Mouse (Mus musculus): ENCODE measurements around the gene Ell2. TPM values are rescaled to one million over a fixed set of nuclear protein-coding genes. Genes with fewer than 3 reads are reported as not detected.

The Ell2 gene
- polyA plus RNA-seq, 2 experiments, result 30.5 to 41.2 TPM

DNA sequence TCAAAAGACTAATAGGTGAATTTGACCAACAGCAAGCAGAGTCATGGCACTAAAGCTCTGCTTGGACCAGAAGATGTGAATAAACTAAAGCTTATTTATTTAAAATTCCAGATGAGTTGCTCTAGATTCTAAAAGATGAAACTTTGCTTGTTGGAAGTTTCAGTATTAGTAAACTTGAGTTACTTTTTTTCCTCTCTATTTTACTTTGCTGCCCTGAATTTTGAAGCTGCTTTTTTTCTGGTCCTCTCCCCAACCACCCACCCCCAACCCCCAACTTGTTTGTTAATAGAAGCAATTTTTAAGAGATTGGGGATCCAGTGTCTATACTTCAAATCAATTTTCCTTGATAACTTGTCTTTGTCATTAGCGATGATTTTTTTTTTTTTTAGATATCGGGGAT is 64.2 kb downstream of the Ell2 start:
- DNase-seq (ENCODE audit: low read depth in 3 of 3, low spot score in 3 of 3), result no peak
- H3K9me3 ChIP-seq (ENCODE audit: control insufficient read depth, low read length), result no peaks in the 10 kb centered on the region
- H3K9ac ChIP-seq (replicated peaks), result no peak overlapping the region
- no peaks in the 10 kb centered on the region for H3K27me3 ChIP-seq (ENCODE audit: control insufficient read depth, insufficient read depth, low read length)
- no peak overlapping the region for H3K27ac ChIP-seq
- no peak for ATAC-seq (ENCODE audit: insufficient read depth)
- H3K36me3 ChIP-seq (replicated peaks; ENCODE audit: control insufficient read depth, insufficient read depth, low read depth), result peaks cover 84% of the 10 kb centered on the region
- H3K4me3 ChIP-seq (ENCODE audit: insufficient read depth in 1 of 2, low read depth in 2 of 2, low read length in 2 of 2), result no peak overlapping the region
- 94% methylated on average over 2 of the region's 2 CpGs for WGBS (ENCODE audit: insufficient replicate concordance)
- no peak for TF ChIP-seq CTCF (IDR thresholded peaks at IDR 0.05; ENCODE audit: low read depth)
- TF ChIP-seq EP300 (IDR thresholded peaks at IDR 0.05; ENCODE audit: low read depth), result no peak
- no peak overlapping the region for H3K4me2 ChIP-seq (ENCODE audit: low read depth)
- peaks cover 0 to 2% of the 10 kb centered on the region in 2 experiments; a peak in 2 of 4 replicates for H3K4me1 ChIP-seq (replicated peaks; ENCODE audit: control insufficient read depth in 2 of 2, insufficient read depth in 2 of 2, low read length in 1 of 2)

GRCm38 (mm10) chr13:75771404-75771803 is 64.8 kb downstream of the Ell2 start:
- TF ChIP-seq EP300 (IDR thresholded peaks at IDR 0.05; ENCODE audit: low read depth), result peak; percentile 24; the same call in 1 of the 2 replicates
- no peak for TF ChIP-seq CTCF (IDR thresholded peaks at IDR 0.05; ENCODE audit: low read depth)
- Histone ChIP-seq H3K9me3 (ENCODE audit: control insufficient read depth, low read length) (no peaks in the 10 kb centered on the region), H3K4me2 (ENCODE audit: low read depth) (no peak overlapping the region), H3K36me3 (replicated peaks; ENCODE audit: control insufficient read depth, insufficient read depth, low read depth) (peaks cover 84% of the 10 kb centered on the region), H3K9ac (replicated peaks) (no peak overlapping the region), H3K4me1 (replicated peaks; ENCODE audit: control insufficient read depth in 2 of 2, insufficient read depth in 2 of 2, low read length in 1 of 2) (peaks cover 0 to 2% of the 10 kb centered on the region in 2 experiments; a peak in 2 of 4 replicates), H3K4me3 (ENCODE audit: insufficient read depth in 1 of 2, low read depth in 2 of 2, low read length in 2 of 2) (no peak overlapping the region), H3K27me3 (ENCODE audit: control insufficient read depth, insufficient read depth, low read length) (no peaks in the 10 kb centered on the region), H3K27ac (no peak overlapping the region)
- WGBS (ENCODE audit: insufficient replicate concordance), result 25% methylated on average over 4 of the region's 4 CpGs
- ATAC-seq (ENCODE audit: insufficient read depth), result peak; percentile 75
- no peak for DNase-seq (ENCODE audit: low read depth in 3 of 3, low spot score in 3 of 3)

DNA sequence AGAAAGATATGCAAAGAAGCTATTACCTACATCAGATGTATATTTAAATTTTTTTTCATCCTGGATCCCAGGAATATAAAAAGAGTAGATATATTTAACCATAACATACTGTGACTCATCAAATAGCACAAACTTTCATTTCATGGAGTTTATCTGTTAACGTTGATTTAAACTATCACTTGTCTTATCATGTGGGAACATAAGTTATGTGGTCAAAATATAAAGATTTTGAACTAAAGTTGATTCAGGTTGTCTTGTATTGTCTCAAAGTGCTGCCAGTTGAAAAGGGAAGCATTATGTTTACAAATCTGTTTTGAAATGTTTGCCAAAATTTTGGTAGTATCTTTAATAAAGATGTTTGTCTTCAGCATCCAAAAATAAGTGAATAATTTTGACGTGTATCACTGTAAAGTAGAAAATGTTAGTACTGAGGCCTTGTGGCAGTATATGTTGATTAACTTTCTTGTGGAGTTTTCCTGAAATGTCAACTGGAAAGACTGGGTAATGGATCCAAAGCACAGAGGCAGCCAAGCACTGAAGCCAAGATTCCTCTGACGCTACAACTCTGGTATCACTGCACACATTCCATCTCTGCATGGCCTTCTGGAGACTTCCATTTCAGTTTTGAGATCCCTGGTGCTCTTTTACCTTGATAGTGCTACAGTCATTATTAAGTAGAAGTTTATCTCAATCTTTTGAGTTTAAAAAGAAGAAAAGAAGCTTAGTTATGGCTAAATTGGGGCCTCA is 65.6 kb downstream of the Ell2 start:
- Histone ChIP-seq H3K27ac (no peak overlapping the region), H3K9me3 (ENCODE audit: control insufficient read depth, low read length) (no peaks in the 10 kb centered on the region), H3K4me1 (replicated peaks; ENCODE audit: control insufficient read depth in 2 of 2, insufficient read depth in 2 of 2, low read length in 1 of 2) (peaks cover 0 to 2% of the 10 kb centered on the region in 2 experiments; a peak in 2 of 4 replicates), H3K4me3 (ENCODE audit: insufficient read depth in 1 of 2, low read depth in 2 of 2, low read length in 2 of 2) (no peak overlapping the region), H3K4me2 (ENCODE audit: low read depth) (no peak overlapping the region), H3K36me3 (replicated peaks; ENCODE audit: control insufficient read depth, insufficient read depth, low read depth) (peaks cover 83% of the 10 kb centered on the region), H3K27me3 (ENCODE audit: control insufficient read depth, insufficient read depth, low read length) (no peaks in the 10 kb centered on the region), H3K9ac (replicated peaks) (no peak overlapping the region)
- no peak for DNase-seq (ENCODE audit: low read depth in 3 of 3, low spot score in 3 of 3)
- ATAC-seq (ENCODE audit: insufficient read depth), result no peak
- WGBS (ENCODE audit: insufficient replicate concordance), result 58% methylated on average over 3 of the region's 3 CpGs
- TF ChIP-seq EP300 (IDR thresholded peaks at IDR 0.05; ENCODE audit: low read depth) (no peak), CTCF (IDR thresholded peaks at IDR 0.05; ENCODE audit: low read depth) (no peak)

DNA sequence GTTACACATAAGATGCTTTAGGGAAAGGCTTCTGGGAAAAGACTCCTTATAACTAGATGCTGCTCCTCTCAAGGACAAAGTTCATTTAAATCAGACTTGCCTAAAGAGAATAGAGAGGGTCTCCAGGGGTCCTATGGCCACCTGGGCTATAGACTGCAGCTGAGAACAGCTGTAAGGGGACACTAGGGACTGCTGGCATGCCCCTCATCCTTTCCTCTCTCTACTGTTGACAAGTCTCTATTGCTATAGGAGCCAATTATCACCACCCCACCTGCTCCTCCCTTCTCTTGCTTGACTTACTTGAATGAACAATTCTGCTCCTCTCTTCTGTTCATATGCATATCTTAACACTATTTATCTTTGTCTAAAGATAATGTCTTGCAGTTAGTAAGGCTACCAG is 69.4 kb downstream of the Ell2 start:
- H3K9me3 ChIP-seq (ENCODE audit: control insufficient read depth, low read length), result no peaks in the 10 kb centered on the region
- DNase-seq (ENCODE audit: low read depth in 3 of 3, low spot score in 3 of 3) (no peak), ATAC-seq (ENCODE audit: insufficient read depth) (no peak)
- H3K4me1 ChIP-seq (replicated peaks; ENCODE audit: control insufficient read depth in 2 of 2, insufficient read depth in 2 of 2, low read length in 1 of 2), result no peaks in the 10 kb centered on the region; a peak in 1 of 4 replicates
- TF ChIP-seq EP300 (IDR thresholded peaks at IDR 0.05; ENCODE audit: low read depth) (no peak), CTCF (IDR thresholded peaks at IDR 0.05; ENCODE audit: low read depth) (no peak)
- no peak overlapping the region for H3K27ac ChIP-seq
- H3K9ac ChIP-seq (replicated peaks), result no peak overlapping the region
- peaks cover 64% of the 10 kb centered on the region for H3K36me3 ChIP-seq (replicated peaks; ENCODE audit: control insufficient read depth, insufficient read depth, low read depth)
- no peak overlapping the region for H3K4me2 ChIP-seq (ENCODE audit: low read depth)
- no peak overlapping the region for H3K4me3 ChIP-seq (ENCODE audit: insufficient read depth in 1 of 2, low read depth in 2 of 2, low read length in 2 of 2)
- no peaks in the 10 kb centered on the region for H3K27me3 ChIP-seq (ENCODE audit: control insufficient read depth, insufficient read depth, low read length)

DNA sequence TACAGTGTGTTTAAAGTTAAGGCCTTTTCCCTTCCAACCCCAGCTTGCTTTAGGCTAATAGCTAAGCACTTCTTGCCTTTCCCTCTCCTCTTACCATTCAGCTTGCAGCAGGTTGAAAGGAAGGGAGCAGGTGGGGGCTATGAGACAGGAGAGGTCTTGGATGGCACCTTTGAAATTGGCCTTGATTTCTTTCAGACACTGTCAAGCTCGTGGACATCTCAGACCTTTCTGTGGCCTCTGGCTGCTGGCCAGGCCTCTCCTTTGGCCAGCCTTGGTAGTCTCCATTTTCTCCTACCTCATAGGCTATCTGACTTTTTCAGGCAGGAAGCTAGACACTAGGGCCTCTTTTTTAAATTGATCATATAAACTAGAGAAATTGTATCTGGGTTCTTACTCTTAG is 70.1 kb downstream of the Ell2 start:
- TF ChIP-seq EP300 (IDR thresholded peaks at IDR 0.05; ENCODE audit: low read depth) (no peak), CTCF (IDR thresholded peaks at IDR 0.05; ENCODE audit: low read depth) (no peak)
- WGBS (ENCODE audit: insufficient replicate concordance), result 76% methylated on average over 1 of the region's 1 CpGs
- Histone ChIP-seq H3K9me3 (ENCODE audit: control insufficient read depth, low read length) (no peaks in the 10 kb centered on the region), H3K4me1 (replicated peaks; ENCODE audit: control insufficient read depth in 2 of 2, insufficient read depth in 2 of 2, low read length in 1 of 2) (no peaks in the 10 kb centered on the region), H3K4me2 (ENCODE audit: low read depth) (no peak overlapping the region), H3K27ac (no peak overlapping the region), H3K9ac (replicated peaks) (no peak overlapping the region), H3K27me3 (ENCODE audit: control insufficient read depth, insufficient read depth, low read length) (no peaks in the 10 kb centered on the region), H3K36me3 (replicated peaks; ENCODE audit: control insufficient read depth, insufficient read depth, low read depth) (peaks cover 59% of the 10 kb centered on the region), H3K4me3 (ENCODE audit: insufficient read depth in 1 of 2, low read depth in 2 of 2, low read length in 2 of 2) (no peak overlapping the region)
- no peak for ATAC-seq (ENCODE audit: insufficient read depth)
- no peak for DNase-seq (ENCODE audit: low read depth in 3 of 3, low spot score in 3 of 3)
